Mouse (Mus musculus): Measurements from ENCODE around the gene Tmem117. TPM values are rescaled to one million over a fixed set of nuclear protein-coding genes. Genes with fewer than 3 reads are reported as not detected.

The Tmem117 gene
- polyA plus RNA-seq, 1 experiment from 2014 or later, result 22.1 TPM

- Histone ChIP-seq H3K4me3 (replicated peaks) (no peak overlapping the region), H3K27ac (replicated peaks) (no peak overlapping the region), H3K36me3 (no peaks in the 10 kb centered on the region), H3K27me3 (replicated peaks) (no peaks in the 10 kb centered on the region), H3K9me3 (replicated peaks) (no peaks in the 10 kb centered on the region), H3K9ac (replicated peaks) (no peak overlapping the region), H3K4me2 (no peak overlapping the region), H3K4me1 (no peaks in the 10 kb centered on the region)
- WGBS, result 23% methylated on average over 3 of the region's 3 CpGs
- no peak for ATAC-seq (ENCODE audit: low FRiP score)
Measured at GRCm38 (mm10) chr15:94601339-94601738, 27.7 kb upstream of the Tmem117 start.

- Histone ChIP-seq H3K9me3 (replicated peaks) (no peaks in the 10 kb centered on the region), H3K27me3 (replicated peaks) (no peaks in the 10 kb centered on the region), H3K27ac (replicated peaks) (no peak overlapping the region), H3K4me3 (replicated peaks) (no peak overlapping the region), H3K36me3 (no peaks in the 10 kb centered on the region), H3K4me1 (no peaks in the 10 kb centered on the region), H3K4me2 (no peak overlapping the region), H3K9ac (replicated peaks) (no peak overlapping the region)
- ATAC-seq (ENCODE audit: low FRiP score), result no peak
- 57% methylated on average over 3 of the region's 3 CpGs for WGBS
Measured at GRCm38 (mm10) chr15:94602441-94602840, 26.6 kb upstream of the Tmem117 start.

- Histone ChIP-seq H3K27ac (replicated peaks) (no peak overlapping the region), H3K36me3 (no peaks in the 10 kb centered on the region), H3K4me3 (replicated peaks) (no peak overlapping the region), H3K4me2 (no peak overlapping the region), H3K27me3 (replicated peaks) (no peaks in the 10 kb centered on the region), H3K4me1 (no peaks in the 10 kb centered on the region), H3K9me3 (replicated peaks) (no peaks in the 10 kb centered on the region), H3K9ac (replicated peaks) (no peak overlapping the region)
- no peak for ATAC-seq (ENCODE audit: low FRiP score)
- WGBS, result 93% methylated on average over 8 of the region's 8 CpGs
Measured at GRCm38 (mm10) chr15:94607768-94608167, 21.3 kb upstream of the Tmem117 start.

GRCm38 (mm10) chr15:94616036-94616435, 13.0 kb upstream of the Tmem117 start:
- Histone ChIP-seq H3K4me2 (no peak overlapping the region), H3K27me3 (replicated peaks) (no peaks in the 10 kb centered on the region), H3K27ac (replicated peaks) (no peak overlapping the region), H3K36me3 (no peaks in the 10 kb centered on the region), H3K4me3 (replicated peaks) (no peak overlapping the region), H3K4me1 (no peaks in the 10 kb centered on the region), H3K9ac (replicated peaks) (no peak overlapping the region), H3K9me3 (replicated peaks) (no peaks in the 10 kb centered on the region)
- ATAC-seq (ENCODE audit: low FRiP score), result no peak
- 95% methylated on average over 11 of the region's 11 CpGs for WGBS

GRCm38 (mm10) chr15:94620909-94621308, 8.1 kb upstream of the Tmem117 start:
- Histone ChIP-seq H3K36me3 (no peaks in the 10 kb centered on the region), H3K27ac (replicated peaks) (no peak overlapping the region), H3K9me3 (replicated peaks) (no peaks in the 10 kb centered on the region), H3K4me3 (replicated peaks) (no peak overlapping the region), H3K9ac (replicated peaks) (no peak overlapping the region), H3K27me3 (replicated peaks) (no peaks in the 10 kb centered on the region), H3K4me2 (no peak overlapping the region), H3K4me1 (no peaks in the 10 kb centered on the region)
- ATAC-seq (ENCODE audit: low FRiP score), result no peak

- Histone ChIP-seq H3K36me3 (no peaks in the 10 kb centered on the region), H3K9me3 (replicated peaks) (no peaks in the 10 kb centered on the region), H3K9ac (replicated peaks) (peak overlapping the region; percentile 88), H3K4me3 (replicated peaks) (peak overlapping the region; percentile 71), H3K27me3 (replicated peaks) (no peaks in the 10 kb centered on the region), H3K4me2 (peak overlapping the region; percentile 95), H3K4me1 (peaks cover 3% of the 10 kb centered on the region; the same call in 1 of the 2 replicates), H3K27ac (replicated peaks) (peak overlapping the region; percentile 75; the same call in 1 of the 2 replicates)
- no peak for ATAC-seq (ENCODE audit: low FRiP score)
- WGBS, result 46% methylated on average over 2 of the region's 2 CpGs
Measured at GRCm38 (mm10) chr15:94628463-94628829, 586 bp upstream of the Tmem117 start.

GRCm38 (mm10) chr15:94630553-94630952, 1.5 kb downstream of the Tmem117 start:
- WGBS, result 92% methylated on average over 4 of the region's 4 CpGs
- no peaks in the 10 kb centered on the region for H3K36me3 ChIP-seq

GRCm38 (mm10) chr15:94634524-94634923, 5.5 kb downstream of the Tmem117 start:
- H3K9ac ChIP-seq (replicated peaks), result no peak overlapping the region
- no peaks in the 10 kb centered on the region; the same call in 1 of the 2 replicates for H3K36me3 ChIP-seq
- no peak for ATAC-seq (ENCODE audit: low FRiP score)
- no peaks in the 10 kb centered on the region for H3K4me1 ChIP-seq
- H3K4me2 ChIP-seq, result no peak overlapping the region
- no peaks in the 10 kb centered on the region for H3K27me3 ChIP-seq (replicated peaks)
- H3K4me3 ChIP-seq (replicated peaks), result no peak overlapping the region
- WGBS, result 81% methylated on average over 11 of the region's 11 CpGs
- H3K27ac ChIP-seq (replicated peaks), result no peak overlapping the region
- H3K9me3 ChIP-seq (replicated peaks), result no peaks in the 10 kb centered on the region

More at GRCm38 (mm10) chr15:94630553-94630952, 1.5 kb downstream of the Tmem117 start:
- Histone ChIP-seq H3K27me3 (replicated peaks) (no peaks in the 10 kb centered on the region), H3K9ac (replicated peaks) (no peak overlapping the region), H3K27ac (replicated peaks) (no peak overlapping the region), H3K9me3 (replicated peaks) (no peaks in the 10 kb centered on the region), H3K4me3 (replicated peaks) (no peak overlapping the region), H3K4me2 (no peak overlapping the region), H3K4me1 (peaks cover 3% of the 10 kb centered on the region; the same call in 1 of the 2 replicates)
- ATAC-seq (ENCODE audit: low FRiP score), result no peak

GRCm38 (mm10) chr15:94638207-94638606, 9.2 kb downstream of the Tmem117 start:
- Histone ChIP-seq H3K9me3 (replicated peaks) (no peaks in the 10 kb centered on the region), H3K4me2 (no peak overlapping the region)
- WGBS, result 82% methylated on average over 2 of the region's 2 CpGs

GRCm38 (mm10) chr15:94639126-94639525, 10.1 kb downstream of the Tmem117 start:
- ATAC-seq (ENCODE audit: low FRiP score), result no peak
- WGBS, result 83% methylated on average over 2 of the region's 2 CpGs
- H3K36me3 ChIP-seq, result no peaks in the 10 kb centered on the region; the same call in 1 of the 2 replicates

More at GRCm38 (mm10) chr15:94638207-94638606, 9.2 kb downstream of the Tmem117 start:
- Histone ChIP-seq H3K4me3 (replicated peaks) (no peak overlapping the region), H3K27me3 (replicated peaks) (no peaks in the 10 kb centered on the region), H3K36me3 (no peaks in the 10 kb centered on the region; the same call in 1 of the 2 replicates), H3K4me1 (no peaks in the 10 kb centered on the region), H3K9ac (replicated peaks) (no peak overlapping the region), H3K27ac (replicated peaks) (no peak overlapping the region)
- ATAC-seq (ENCODE audit: low FRiP score), result no peak

GRCm38 (mm10) chr15:94646012-94646411, 17.0 kb downstream of the Tmem117 start:
- Histone ChIP-seq H3K4me3 (replicated peaks) (no peak overlapping the region), H3K9ac (replicated peaks) (no peak overlapping the region), H3K36me3 (no peaks in the 10 kb centered on the region)

More at GRCm38 (mm10) chr15:94639126-94639525, 10.1 kb downstream of the Tmem117 start:
- H3K27ac ChIP-seq (replicated peaks), result no peak overlapping the region
- no peak overlapping the region for H3K9ac ChIP-seq (replicated peaks)
- H3K4me3 ChIP-seq (replicated peaks), result no peak overlapping the region
- H3K27me3 ChIP-seq (replicated peaks), result no peaks in the 10 kb centered on the region
- H3K4me1 ChIP-seq, result no peaks in the 10 kb centered on the region
- H3K9me3 ChIP-seq (replicated peaks), result no peaks in the 10 kb centered on the region
- H3K4me2 ChIP-seq, result no peak overlapping the region

GRCm38 (mm10) chr15:94648430-94648829, 19.4 kb downstream of the Tmem117 start:
- no peaks in the 10 kb centered on the region for H3K36me3 ChIP-seq
- WGBS, result 56% methylated on average over 8 of the region's 8 CpGs
- no peak overlapping the region for H3K9ac ChIP-seq (replicated peaks)
- no peaks in the 10 kb centered on the region for H3K27me3 ChIP-seq (replicated peaks)
- no peak overlapping the region for H3K4me2 ChIP-seq
- no peaks in the 10 kb centered on the region for H3K9me3 ChIP-seq (replicated peaks)
- H3K27ac ChIP-seq (replicated peaks), result peak overlapping the region; percentile 51
- H3K4me1 ChIP-seq, result peaks cover 29% of the 10 kb centered on the region
- ATAC-seq (ENCODE audit: low FRiP score), result peak; percentile 48; the same call in 1 of the 2 replicates
- no peak overlapping the region for H3K4me3 ChIP-seq (replicated peaks)

More at GRCm38 (mm10) chr15:94646012-94646411, 17.0 kb downstream of the Tmem117 start:
- Histone ChIP-seq H3K9me3 (replicated peaks) (no peaks in the 10 kb centered on the region), H3K27me3 (replicated peaks) (no peaks in the 10 kb centered on the region), H3K27ac (replicated peaks) (no peak overlapping the region), H3K4me2 (no peak overlapping the region), H3K4me1 (peaks cover 29% of the 10 kb centered on the region)
- 16% methylated on average over 6 of the region's 6 CpGs for WGBS
- ATAC-seq (ENCODE audit: low FRiP score), result no peak
